Mouse (Mus musculus) T-helper 17 cell (primary cell): ENCODE data around the gene Rem2.

ENCODE experiments used
- in situ Hi-C, 2 experiments: fragments of 300-600 bp; cut with MboI, MseI; formaldehyde crosslinking; loops; 1 replicate in 1 of 2; 2 replicates in 1 of 2; pipeline ENCODE4 v1.15.1; 2025; ENCODE audit warnings: high pct_unique_total_duplicates in 2 of 2

Gene Rem2

GRCm38 (mm10) chr14:54443712-54444618 lies 31.9 kb upstream of the Rem2 start:
- in situ Hi-C loops = no loop called here

- in situ Hi-C loops = loop anchor here in 1 of 2 experiments (5.0 kb wide), 1 partner anchor 68 kb away; no protein-coding TSS in a partner anchor
Observed at GRCm38 (mm10) chr14:54445476-54445875, 30.4 kb upstream of the Rem2 start.

- in situ Hi-C loops = no loop called here
Observed at GRCm38 (mm10) chr14:54453566-54453965, 22.3 kb upstream of the Rem2 start.

DNA sequence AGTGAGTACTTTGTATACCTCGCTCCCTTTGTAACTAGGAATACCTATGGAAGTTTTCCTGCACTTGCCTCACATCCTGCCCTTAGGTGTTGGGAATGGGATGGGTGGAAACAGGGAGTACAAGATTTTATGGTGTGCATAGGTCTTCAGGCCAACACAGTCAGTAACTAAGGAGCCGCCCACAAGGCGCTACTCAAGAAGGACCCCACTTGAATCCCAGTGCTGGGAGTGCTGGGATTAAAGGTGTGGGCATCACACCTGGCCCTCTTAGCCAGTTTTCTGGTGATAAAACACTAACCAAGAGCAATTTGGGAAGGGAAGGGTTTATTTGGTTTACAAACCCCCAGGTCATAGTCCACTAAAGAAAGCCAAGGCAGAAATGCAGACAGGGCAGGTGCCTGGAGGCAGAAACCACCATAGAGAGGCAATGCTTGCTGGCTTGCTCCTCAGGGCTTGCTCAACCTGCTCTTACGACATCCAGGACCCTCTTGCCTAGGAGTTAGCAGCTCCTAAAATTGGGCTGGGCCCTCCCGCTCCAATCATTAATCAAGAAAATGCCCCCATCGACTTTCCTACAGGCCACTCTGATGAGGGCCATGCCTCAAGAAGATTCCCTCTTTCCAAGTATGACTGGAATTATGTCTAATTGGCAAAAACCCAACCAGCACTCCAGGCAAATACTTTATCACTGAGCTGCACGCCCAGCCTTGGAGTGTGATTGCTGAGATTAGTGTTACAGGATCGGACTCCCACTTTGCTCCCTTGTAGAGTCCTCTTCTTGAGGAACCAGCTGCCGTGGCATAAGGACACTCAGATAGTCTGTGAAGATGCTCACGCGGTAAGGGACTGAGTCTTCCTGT lies 21.0 kb upstream of the Rem2 start:
- in situ Hi-C loops = no loop called here

DNA sequence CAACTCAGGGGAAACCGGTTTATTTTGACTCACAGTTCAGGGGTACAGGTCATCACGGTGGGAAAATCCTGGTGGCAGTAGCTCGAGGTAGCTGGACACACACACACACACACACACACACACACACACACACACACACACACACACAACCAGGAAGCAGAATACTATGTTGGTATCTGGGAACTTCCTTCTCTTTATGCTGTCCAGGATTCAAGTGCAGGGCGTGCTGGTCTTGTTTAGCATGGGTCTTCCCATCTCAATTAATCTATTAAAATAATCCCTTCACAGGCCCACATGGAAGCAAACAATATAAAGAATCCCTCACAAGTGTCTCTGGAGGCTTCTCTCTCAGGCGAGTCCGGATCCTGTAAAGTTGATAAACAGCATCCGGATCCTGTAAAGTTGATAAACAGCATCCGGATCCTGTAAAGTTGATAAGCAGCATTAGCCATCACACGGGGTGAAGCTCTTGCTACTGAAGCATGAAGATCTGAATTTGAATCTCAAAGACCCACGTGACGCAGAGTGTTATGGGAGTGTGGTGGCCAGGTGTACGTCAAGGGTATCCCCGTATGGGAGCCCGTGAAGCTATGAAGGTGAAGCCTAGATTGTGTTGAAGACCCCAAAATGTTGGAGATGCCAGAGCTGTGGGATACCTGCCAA lies 17.9 kb upstream of the Rem2 start:
- in situ Hi-C loops = no loop called here

- in situ Hi-C loops = no loop called here
Observed at GRCm38 (mm10) chr14:54462146-54462545, 13.8 kb upstream of the Rem2 start.

DNA sequence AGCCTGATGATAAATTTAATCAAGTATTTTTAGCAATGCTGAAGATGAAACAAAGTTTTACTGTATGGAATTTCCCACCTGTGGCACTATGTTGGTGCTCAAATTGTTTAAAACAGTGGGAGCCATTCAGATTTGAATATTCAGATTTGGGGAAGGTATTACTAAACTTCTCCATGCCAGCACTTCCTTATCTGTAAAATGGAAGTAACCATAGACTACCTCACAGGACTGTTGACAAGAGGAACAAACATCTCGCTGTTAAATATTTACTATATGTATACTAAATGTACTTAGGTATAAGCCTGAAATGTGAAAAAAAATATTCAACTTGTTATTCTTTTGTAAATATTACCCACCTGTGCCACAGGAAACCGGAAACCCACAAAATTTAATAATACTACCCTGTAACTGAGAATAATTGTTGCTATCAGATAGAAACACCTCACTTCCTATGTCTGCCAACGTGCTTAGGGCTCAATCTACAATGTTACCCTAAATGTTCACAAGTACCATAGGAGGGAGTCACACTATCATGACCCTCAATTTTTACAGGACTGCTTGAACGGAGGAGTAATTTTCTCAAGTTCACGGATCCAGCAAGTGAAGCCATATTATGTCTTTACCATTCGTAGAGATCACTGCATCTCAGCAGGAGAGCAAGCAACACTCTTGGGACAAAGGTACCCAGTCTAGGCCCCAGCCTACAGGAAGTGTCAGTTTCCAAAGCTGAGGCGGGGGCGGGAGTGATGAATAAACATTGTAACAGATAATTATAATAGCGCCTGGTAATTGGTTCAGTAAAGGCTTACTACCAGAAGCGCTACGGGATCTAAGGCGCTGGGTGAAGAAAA lies 12.6 kb upstream of the Rem2 start:
- in situ Hi-C loops = no loop called here

DNA sequence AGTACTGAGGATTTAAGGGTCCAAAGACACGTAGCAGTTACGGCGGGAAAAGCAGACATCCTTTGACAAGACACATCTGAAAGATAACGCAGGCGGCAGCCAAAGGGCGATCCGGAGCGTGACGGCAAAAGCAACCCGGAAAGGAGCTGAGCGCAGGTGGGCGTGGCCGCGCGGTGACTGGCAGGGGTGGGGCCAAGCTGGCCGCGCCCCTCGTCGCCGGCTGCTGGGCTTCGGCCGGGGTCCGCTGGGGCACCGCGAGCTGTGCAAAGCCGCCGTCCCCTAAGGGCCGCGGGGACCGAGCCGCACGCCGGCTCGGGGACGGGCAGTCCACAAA lies 12.0 kb upstream of the Rem2 start, which contains the start of gene Lrp10:
Lrp10 (plus strand) TSS at position 179 of the 334 bp plus-strand sequence.
- in situ Hi-C loops = no loop called here

DNA sequence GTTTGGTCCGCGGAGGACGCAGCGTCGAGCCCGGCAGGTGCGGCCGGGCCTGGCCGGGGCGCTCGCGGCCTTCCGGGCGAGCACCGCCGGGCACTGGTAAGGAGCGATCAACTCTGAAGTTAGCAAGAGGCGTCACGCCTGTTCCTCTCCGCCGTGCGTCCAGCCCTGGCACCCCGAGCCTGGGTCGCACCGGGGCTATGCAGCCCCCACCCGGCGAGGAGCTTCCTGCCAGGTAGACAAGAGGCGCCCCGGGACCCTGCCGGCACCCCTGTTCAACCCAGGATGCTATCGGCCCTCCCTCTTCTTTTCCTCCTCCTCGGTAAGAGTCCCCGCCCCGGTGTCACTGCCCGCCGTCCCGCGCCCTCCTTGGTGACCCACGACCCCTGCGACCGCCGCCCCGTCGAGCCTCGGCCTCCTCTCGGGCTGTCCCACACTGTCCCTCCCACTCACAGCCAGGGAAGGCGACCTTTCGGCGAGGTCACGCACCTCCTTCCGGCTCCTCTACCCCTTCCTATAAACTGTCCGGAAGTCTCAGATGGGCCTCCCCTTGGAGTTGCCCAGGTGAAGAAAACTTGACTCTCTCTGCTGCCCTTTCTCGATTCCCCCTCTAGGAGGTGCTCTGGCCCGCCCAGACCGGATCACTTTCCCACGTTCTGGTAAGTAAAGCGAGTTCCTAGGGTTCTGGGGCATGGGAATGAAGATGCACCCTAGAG lies 11.5 kb upstream of the Rem2 start:
- in situ Hi-C loops = no loop called here

DNA sequence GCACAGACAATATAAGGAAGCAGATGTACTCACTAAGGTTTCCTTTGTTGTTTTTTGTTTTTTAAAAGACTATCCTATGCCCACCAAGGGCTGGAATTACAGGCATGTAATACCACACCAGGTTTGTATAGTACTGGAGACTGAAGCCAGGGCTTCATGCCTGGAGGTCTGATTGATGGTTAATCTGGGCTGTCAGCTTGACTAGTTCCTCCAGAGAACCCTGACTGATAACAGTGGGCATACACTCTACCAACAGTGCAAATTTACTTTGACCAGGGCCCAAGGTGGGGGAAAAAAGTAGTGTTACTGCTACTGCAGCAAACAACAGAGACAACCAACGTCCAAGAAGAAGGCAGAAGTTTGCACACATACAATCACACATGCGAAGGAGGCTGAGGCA lies 4.4 kb upstream of the Rem2 start:
- in situ Hi-C loops = no loop called here

GRCm38 (mm10) chr14:54472671-54473070 lies 3.2 kb upstream of the Rem2 start:
- in situ Hi-C loops = no loop called here

DNA sequence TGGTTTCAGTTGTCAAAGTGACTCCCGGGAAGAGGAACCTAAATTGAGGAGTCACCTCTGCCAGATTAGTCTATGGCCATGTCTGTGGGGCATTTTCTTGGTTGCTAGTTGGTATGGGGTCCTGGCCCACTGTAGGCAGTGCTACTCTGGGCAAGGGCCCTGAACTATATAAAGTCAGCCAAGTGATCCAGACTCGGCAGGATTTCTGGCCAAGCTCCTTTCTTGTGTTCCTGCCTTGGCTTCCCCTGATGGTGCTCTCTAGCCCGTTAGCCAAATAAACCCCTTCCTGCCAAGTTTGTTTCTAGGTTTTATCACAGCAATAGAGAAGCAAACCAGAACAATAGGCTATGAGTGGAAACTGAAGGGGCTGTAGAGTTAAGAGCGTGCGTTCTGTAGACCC lies 1.2 kb upstream of the Rem2 start:
- in situ Hi-C loops = no loop called here

- in situ Hi-C loops = no loop called here
Observed at GRCm38 (mm10) chr14:54477172-54477909, 1.4 kb downstream of the Rem2 start.

- in situ Hi-C loops = no loop called here
Observed at GRCm38 (mm10) chr14:54479451-54479920, 3.6 kb downstream of the Rem2 start.

GRCm38 (mm10) chr14:54480673-54481072 lies 4.8 kb downstream of the Rem2 start:
- in situ Hi-C loops = no loop called here

DNA sequence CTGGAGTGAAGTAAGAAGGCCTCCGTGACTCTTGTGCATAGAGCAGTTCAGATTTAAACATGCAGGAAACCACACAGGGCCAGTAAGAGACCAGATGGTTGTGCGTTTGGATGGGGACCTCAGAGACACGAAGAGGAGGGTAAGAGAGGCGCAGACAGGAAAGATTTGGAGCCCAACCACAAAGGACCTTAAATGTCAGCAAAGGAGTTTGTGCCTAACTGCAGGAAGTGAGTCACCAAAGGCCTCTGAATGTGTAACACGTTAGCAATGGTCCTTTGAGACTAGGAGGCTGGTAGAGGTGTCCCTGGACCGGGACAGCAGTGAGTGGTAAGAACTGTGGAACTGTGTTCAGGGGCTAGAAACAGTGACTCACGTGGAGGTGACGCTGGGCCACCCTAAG lies 5.5 kb downstream of the Rem2 start:
- in situ Hi-C loops = no loop called here

- in situ Hi-C loops = no loop called here
Observed at GRCm38 (mm10) chr14:54482498-54482897, 6.6 kb downstream of the Rem2 start.

DNA sequence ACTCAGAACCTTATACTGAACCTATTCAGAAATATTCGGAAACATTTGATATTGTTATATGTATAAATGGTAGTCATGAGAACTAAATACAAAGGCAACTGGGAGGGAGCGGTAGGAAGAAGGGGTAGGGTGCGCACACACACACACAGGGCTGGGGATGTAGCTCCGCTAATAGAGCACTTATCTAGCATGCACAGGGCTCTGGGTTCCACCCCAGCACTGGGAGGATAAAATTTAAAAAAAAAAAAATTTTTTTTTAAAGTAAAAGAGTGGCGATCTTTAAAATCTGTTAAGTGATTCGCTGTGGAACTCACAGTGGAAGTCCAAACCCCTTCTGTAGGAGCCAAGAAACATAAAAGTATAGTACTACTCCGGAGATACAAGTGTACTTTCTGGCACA lies 10.0 kb downstream of the Rem2 start:
- in situ Hi-C loops = no loop called here

- in situ Hi-C loops = no loop called here
Observed at GRCm38 (mm10) chr14:54487732-54488131, 11.8 kb downstream of the Rem2 start.

DNA sequence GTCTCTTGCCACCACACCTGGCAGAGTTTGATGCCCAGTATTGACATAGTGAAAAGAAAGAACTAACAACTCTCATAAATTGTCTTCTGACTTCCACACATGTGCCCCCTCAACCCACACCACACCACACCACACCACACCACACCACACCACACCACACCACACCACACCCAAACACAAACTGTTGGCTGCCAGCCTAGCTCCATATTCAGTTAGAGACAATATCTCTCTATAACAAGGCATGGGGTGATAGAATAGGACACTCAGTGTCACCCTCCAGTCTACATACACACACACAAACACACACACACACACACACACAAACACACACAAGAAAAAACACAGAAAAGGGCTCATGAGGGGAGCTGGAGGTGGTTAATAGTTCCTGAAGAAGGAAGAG lies 12.4 kb downstream of the Rem2 start:
- in situ Hi-C loops = no loop called here
